Mouse (Mus musculus) forebrain, postnatal 0 days (tissue): Measurements from ENCODE around the gene Ndufv3. TPM values are rescaled to one million over a fixed set of nuclear protein-coding genes. Genes with fewer than 3 reads are reported as not detected.

Source experiments
- ATAC-seq: fragments of 200-750 bp; cut with Nextera tagmentation; 2 replicates; pipeline ENCODE4 v1.8.0; 2017; ENCODE audit warnings: mild to moderate bottlenecking, moderate library complexity
- DNase-seq: peaks from one replicate; pipeline ENCODE4 v3.0.0-alpha.2; 2015
- H3K27ac ChIP-seq: fragments of 300-500 bp; sonication (generic); 2 replicates; pipeline ENCODE4 v1.5.1; 2014; ENCODE audit warnings: low read depth, mild to moderate bottlenecking, antibody characterized with exemption, low read length, moderate library complexity, mixed read lengths
- H3K27me3 ChIP-seq: fragments of 300-500 bp; sonication (generic); 2 replicates; pipeline ENCODE4 v1.6.1; 2014; ENCODE audit warnings: mild to moderate bottlenecking, low read length, mixed read lengths; ENCODE audit not compliant: insufficient read depth
- H3K36me3 ChIP-seq: fragments of 300-500 bp; sonication (generic); 2 replicates; pipeline ENCODE4 v1.6.1; 2014; ENCODE audit warnings: mild to moderate bottlenecking, moderate library complexity; ENCODE audit not compliant: insufficient read depth
- H3K4me1 ChIP-seq: fragments of 300-500 bp; sonication (generic); 2 replicates; pipeline ENCODE4 v1.6.1; 2014; ENCODE audit warnings: antibody characterized with exemption; ENCODE audit not compliant: insufficient read depth
- H3K4me2 ChIP-seq: fragments of 300-500 bp; sonication (generic); 2 replicates; pipeline ENCODE4 v1.6.1; 2014; ENCODE audit warnings: low read depth, mild to moderate bottlenecking, moderate library complexity
- H3K4me3 ChIP-seq: fragments of 300-500 bp; sonication (generic); 2 replicates; pipeline ENCODE4 v1.5.1; 2014; ENCODE audit warnings: low read depth, low read length, mixed read lengths
- H3K9ac ChIP-seq: fragments of 300-500 bp; sonication (generic); 2 replicates; pipeline ENCODE4 v1.6.1; 2014; ENCODE audit warnings: mild to moderate bottlenecking
- H3K9me3 ChIP-seq: fragments of 300-500 bp; sonication (generic); 2 replicates; pipeline ENCODE4 v1.6.1; 2016; ENCODE audit warnings: low read length
- CTCF ChIP-seq: sonication (generic); IDR thresholded peaks from 2 replicates; pipeline ENCODE4 v1.5.1; 2016; ENCODE audit warnings: antibody characterized with exemption, control low read depth, low read depth
- WGBS: fragments of 180-500 bp; shearing (Covaris S2); extraction: QIAGEN DNeasy Blood & Tissue Kit; methylation state at CpG from one replicate; pipeline ENCODE4 v1.1.7; 2014; 5-methylcytosine and 5-hydroxymethylcytosine counted together
- polyA plus RNA-seq: library from polyadenylated mRNA; unstranded; fragments of >200 nt; fragmentation: Nextera tagmentation; extraction: Ambion mirVana; gene quantifications from 2 replicates; pipeline ENCODE4 v1.2.1, GENCODE M21; 2015
- total RNA-seq: library from RNA; depleted of rRNA; stranded (reverse); fragments of >200 nt; gene quantifications from 2 replicates; pipeline ENCODE4 v1.2.3, GENCODE M21; 2014

Ndufv3 gene
- total and polyA plus RNA-seq, 2 experiments from 2014 or later: 337 to 500 TPM

DNA sequence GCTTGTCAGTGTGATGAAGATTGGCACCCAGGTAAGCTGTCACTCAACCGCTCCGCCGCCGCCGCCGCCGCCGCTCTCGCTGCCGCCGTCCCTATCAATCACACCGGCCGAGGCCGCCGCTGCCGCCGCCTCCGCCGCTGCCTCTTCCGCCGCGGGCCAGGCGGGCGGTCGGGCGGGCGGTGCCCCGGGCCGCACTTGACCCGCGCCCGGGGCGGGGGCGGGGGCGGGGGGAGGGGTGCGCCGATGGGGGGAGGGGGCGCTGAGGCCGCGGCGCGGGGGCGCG is 44.9 kb downstream of the Ndufv3 start:
- peak overlapping the region; percentile 100 for H3K27ac ChIP-seq
- H3K36me3 ChIP-seq: no peaks in the 10 kb centered on the region
- ATAC-seq (no peak), DNase-seq (no peak)
- no peak for TF ChIP-seq CTCF
- 3% methylated on average over 19 of the region's 44 CpGs for WGBS
- H3K4me3 ChIP-seq: peak overlapping the region; percentile 89
- H3K27me3 ChIP-seq: no peaks in the 10 kb centered on the region
- peak overlapping the region; percentile 75 for H3K4me2 ChIP-seq
- H3K9ac ChIP-seq: peak overlapping the region; percentile 93
- no peaks in the 10 kb centered on the region for H3K9me3 ChIP-seq
- H3K4me1 ChIP-seq: peaks cover 34% of the 10 kb centered on the region

DNA sequence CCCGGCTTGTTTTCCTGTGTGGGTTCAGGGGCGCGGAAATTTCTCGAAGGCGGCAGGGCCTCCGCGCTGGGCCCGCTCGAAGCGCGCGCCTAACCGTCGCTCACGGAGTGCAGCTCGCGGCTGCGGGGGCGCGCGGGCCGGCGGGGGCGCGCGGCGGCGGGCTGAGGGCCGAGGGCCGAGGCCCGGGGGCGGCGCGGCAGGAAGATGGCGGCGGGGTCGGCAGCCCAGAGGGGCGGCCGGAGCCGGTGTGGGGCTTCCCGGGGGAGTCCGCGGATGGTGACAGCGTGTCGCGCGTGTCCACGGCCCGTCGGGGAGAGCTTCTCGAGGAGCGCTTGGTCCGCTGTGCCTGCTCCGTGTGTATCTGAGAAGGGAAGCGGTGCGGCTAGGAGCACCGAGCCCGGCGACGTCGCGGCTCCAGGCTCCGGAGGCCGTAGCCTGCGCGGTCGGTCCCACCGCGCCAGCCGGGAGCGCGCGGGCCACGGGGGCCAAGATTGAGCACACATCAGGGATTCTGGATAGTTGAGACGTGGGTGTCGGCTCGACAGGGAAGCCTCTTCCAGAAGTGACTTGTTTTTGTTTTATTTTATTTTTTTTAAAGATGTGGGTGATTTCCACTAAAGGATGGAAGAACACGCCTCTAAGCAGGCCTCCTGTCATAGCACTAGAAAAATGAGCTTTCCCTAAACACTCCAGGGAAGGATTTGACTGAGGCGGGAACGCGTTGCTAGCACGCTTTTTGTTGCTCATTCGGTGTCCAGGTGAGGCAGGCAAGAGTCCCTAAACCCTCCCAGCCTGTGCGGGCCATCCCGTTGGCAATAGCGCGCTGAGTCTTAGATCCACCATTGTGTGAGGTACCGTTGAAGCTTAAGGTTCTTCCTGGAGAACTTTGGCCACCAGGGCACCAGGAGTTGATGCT is 45.5 kb downstream of the Ndufv3 start:
- no peaks in the 10 kb centered on the region for H3K9me3 ChIP-seq
- peak; percentile 41; the same call in 1 of the 2 replicates for TF ChIP-seq CTCF
- H3K27me3 ChIP-seq: no peaks in the 10 kb centered on the region
- DNase-seq (peak; percentile 86), ATAC-seq (peak; percentile 64)
- peak overlapping the region; percentile 89 for H3K4me3 ChIP-seq
- H3K4me1 ChIP-seq: peaks cover 34% of the 10 kb centered on the region
- H3K36me3 ChIP-seq: no peaks in the 10 kb centered on the region
- H3K9ac ChIP-seq: peak overlapping the region; percentile 93
- under 1% methylated on average over 74 of the region's 88 CpGs for WGBS
- peak overlapping the region; percentile 75 for H3K4me2 ChIP-seq
- H3K27ac ChIP-seq: peak overlapping the region; percentile 100

DNA sequence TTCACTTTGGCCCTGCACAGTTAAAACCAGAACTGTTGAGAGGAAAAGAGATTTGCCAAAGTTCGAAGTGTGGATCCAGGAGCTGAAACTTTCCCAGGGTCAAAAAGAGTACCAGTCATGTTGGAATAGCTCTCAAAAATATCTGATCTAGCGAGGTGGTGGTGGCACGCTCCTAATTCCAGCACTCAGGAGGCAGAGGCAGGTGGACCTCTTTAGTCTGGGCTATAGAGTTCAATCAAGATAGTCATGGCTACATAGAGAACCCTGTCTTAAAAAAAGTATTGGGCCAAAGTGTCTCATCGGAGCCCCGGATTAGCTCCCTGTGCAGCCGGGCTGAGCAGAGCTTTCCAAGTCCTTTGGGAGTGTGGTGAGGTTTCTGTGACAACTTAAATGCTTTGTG is 46.4 kb downstream of the Ndufv3 start:
- no peak for ATAC-seq

DNA sequence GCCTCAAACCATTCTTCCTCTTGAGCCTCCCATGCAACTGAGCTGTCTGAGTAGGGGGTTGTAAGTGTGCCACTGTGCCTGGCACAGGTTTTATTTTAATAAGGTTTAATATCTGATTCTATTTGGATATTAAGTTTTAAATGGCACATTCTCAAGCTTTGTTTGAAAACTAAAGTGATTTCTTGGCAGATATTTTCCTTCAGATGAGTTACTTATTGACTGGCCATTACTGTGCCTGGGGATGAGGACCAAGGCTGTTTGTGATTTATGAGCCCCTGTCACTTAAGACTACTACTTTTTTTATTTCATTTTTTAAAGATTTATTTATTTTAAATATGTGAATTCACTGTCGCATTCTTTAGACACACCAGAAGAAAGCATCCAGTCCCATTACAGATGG is 49.8 kb downstream of the Ndufv3 start:
- ATAC-seq (no peak), DNase-seq (no peak)
- Histone ChIP-seq H3K9ac (no peak overlapping the region), H3K27me3 (no peaks in the 10 kb centered on the region), H3K4me1 (peaks cover 26% of the 10 kb centered on the region), H3K4me2 (no peak overlapping the region), H3K9me3 (no peaks in the 10 kb centered on the region), H3K36me3 (no peaks in the 10 kb centered on the region), H3K4me3 (no peak overlapping the region), H3K27ac (no peak overlapping the region)
- WGBS: 86% methylated on average over 1 of the region's 1 CpGs
- no peak for TF ChIP-seq CTCF

More for the DNA sequence above, 46.4 kb downstream of the Ndufv3 start:
- peak overlapping the region; percentile 93 for H3K9ac ChIP-seq
- H3K27me3 ChIP-seq: no peaks in the 10 kb centered on the region
- peaks cover 34% of the 10 kb centered on the region for H3K4me1 ChIP-seq
- no peak overlapping the region for H3K27ac ChIP-seq
- H3K9me3 ChIP-seq: no peaks in the 10 kb centered on the region
- H3K36me3 ChIP-seq: no peaks in the 10 kb centered on the region
- H3K4me2 ChIP-seq: peak overlapping the region; percentile 75
- no peak for DNase-seq
- no peak for TF ChIP-seq CTCF
- peak overlapping the region; percentile 89 for H3K4me3 ChIP-seq
- 58% methylated on average over 6 of the region's 6 CpGs for WGBS

DNA sequence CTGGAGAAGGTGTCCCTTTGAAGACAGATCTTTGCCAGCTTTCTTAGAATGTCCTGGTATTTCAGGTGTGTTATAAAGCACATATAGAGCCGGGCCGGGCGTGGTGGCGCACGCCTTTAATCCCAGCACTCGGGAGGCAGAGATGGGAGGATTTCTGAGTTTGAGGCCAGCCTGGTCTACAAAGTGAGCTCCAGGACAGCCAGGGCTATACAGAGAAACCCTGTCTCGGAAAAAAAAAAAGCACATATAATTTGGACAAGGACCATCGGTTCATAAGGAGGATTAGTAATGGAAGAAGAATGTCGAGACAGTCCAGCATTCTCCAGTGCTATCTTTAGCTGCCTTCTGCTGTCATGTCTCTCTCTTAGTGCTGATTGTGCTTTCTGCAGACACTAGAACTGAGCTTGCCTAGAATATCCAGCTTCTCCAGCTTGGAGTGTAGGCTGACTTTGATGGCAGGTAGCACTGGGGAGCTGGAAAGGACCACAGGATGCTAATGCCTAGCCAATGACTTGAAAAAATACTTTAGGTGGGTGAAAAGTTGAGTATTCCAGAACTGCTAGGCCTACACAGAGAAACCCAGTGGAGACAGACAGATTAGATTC is 50.5 kb downstream of the Ndufv3 start:
- DNase-seq: no peak
- no peak overlapping the region for H3K4me2 ChIP-seq
- H3K27me3 ChIP-seq: no peaks in the 10 kb centered on the region
- TF ChIP-seq CTCF: no peak
- ATAC-seq: no peak
- no peak overlapping the region for H3K27ac ChIP-seq
- H3K9ac ChIP-seq: no peak overlapping the region
- WGBS: 84% methylated on average over 9 of the region's 9 CpGs
- H3K9me3 ChIP-seq: no peaks in the 10 kb centered on the region
- peaks cover 26% of the 10 kb centered on the region for H3K4me1 ChIP-seq
- H3K4me3 ChIP-seq: no peak overlapping the region
- H3K36me3 ChIP-seq: no peaks in the 10 kb centered on the region

DNA sequence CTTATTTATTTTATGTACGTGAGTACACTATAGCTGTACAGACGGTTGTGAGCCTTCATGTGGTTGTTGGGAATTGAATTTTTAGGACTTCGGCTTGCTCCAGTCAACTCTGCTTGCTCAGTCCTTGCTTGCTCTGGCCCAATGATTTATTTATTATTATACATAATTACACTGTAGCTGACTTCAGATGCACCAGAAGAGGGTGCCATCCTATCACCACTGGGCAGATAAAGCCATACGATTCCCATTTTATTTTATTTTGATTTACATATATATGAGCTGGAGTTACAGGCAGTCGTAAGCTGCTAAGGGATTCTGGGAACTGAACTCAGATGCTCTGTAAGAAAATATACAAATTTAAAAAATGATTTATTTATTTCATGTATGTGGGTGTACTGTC is 51.8 kb downstream of the Ndufv3 start:
- Histone ChIP-seq H3K36me3 (no peaks in the 10 kb centered on the region), H3K4me3 (no peak overlapping the region), H3K9ac (no peak overlapping the region), H3K4me2 (no peak overlapping the region), H3K27me3 (no peaks in the 10 kb centered on the region), H3K27ac (no peak overlapping the region), H3K9me3 (no peaks in the 10 kb centered on the region), H3K4me1 (peaks cover 16% of the 10 kb centered on the region)
- ATAC-seq (0 out of 2 replicates have a peak, but pooled peaks have one; percentile 10), DNase-seq (no peak)
- WGBS: 68% methylated on average over 5 of the region's 5 CpGs
- TF ChIP-seq CTCF: peak; percentile 29; the same call in 1 of the 2 replicates

DNA sequence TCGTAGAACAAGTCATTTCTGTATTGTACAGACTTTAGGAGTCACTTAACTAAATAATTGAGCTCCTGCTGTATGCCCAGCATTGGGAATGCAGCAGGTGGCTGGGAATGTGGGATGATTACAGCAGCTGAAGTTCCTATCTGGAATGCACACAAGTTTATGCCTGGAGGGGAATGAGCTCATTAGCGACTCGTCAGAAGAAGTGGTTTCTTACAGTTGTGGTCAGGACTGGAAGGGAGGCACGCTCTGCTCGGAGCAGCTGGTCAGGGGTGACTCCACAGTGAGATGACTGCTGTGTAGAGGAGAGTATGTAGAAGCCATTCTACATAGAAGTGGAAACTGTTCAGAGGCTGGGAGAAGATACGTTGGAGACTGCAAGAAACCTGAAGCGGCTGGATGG is 54.7 kb downstream of the Ndufv3 start:
- 70% methylated on average over 7 of the region's 7 CpGs for WGBS
- Histone ChIP-seq H3K4me3 (no peak overlapping the region), H3K9ac (no peak overlapping the region), H3K4me2 (no peak overlapping the region), H3K4me1 (no peaks in the 10 kb centered on the region), H3K36me3 (no peaks in the 10 kb centered on the region), H3K9me3 (no peaks in the 10 kb centered on the region), H3K27me3 (no peaks in the 10 kb centered on the region), H3K27ac (no peak overlapping the region)
- TF ChIP-seq CTCF: no peak
- DNase-seq (no peak), ATAC-seq (no peak)
